Mouse (Mus musculus): ENCODE data around the gene Cdh23. TPM values are rescaled to one million over a fixed set of nuclear protein-coding genes. Genes with fewer than 3 reads are reported as not detected.

The Cdh23 gene
- polyA plus RNA-seq, 1 experiment, result 2.1 TPM

DNA sequence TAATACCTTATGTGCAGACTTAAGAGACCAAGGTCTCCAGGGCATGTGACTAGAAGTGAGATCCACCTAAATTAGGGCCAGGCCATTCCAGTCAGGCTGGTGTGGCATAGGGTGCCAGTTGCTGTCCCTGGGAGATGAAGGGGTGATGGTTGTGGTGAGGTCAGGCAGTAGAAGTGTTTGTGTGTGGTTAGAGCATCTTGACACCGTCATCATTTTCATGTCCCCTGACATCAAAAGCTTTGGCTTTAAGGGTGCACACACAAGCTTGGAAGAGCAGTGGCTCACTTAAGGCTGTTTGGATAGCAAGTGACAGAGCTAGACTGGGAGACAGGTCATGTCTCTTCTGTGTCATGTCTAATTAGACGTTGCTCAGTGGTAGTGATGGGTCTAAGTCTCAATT, 408.6 kb downstream of the Cdh23 start:
- peaks cover under 1% of the 10 kb centered on the region for H3K36me3 ChIP-seq (ENCODE audit: control insufficient read depth, insufficient read depth)
- peaks cover 89% of the 10 kb centered on the region for H3K79me2 ChIP-seq (ENCODE audit: control insufficient read depth, insufficient read depth)
- no peak overlapping the region for H3ac ChIP-seq (ENCODE audit: control insufficient read depth, insufficient read length)
- TF ChIP-seq MYOG (IDR thresholded peaks at IDR 0.05; ENCODE audit: control insufficient read depth in 1 of 3, insufficient read depth in 1 of 3, insufficient read length in 2 of 3, low read depth in 2 of 3) (peak in 1 of 3 experiments; percentile 25), MAX (IDR thresholded peaks at IDR 0.05; ENCODE audit: low read depth) (no peak)
- H3K27me3 ChIP-seq (ENCODE audit: control insufficient read depth, insufficient read depth, insufficient read length), result no peaks in the 10 kb centered on the region
- H3K4me3 ChIP-seq, result no peak overlapping the region
- H3K4me2 ChIP-seq (ENCODE audit: low read depth), result no peak overlapping the region

DNA sequence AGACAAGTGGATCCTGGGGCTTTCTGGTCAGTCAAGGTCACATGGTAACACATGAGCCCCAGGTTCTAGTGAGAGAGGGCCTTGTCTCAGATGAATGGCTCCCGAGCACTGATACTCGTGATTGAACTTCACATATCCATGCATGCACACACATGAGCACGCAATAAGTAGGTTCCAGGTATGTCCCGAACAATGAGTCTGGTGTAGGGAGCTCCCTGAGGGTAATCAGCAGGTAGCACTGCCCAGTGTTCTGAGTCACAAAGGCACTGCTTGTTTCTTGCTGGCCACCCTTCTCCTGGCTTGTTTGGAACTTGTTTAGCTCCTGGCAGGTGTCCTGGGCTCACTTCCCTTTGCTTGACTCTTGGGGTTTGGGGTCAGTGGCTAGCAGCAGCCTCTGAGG, 409.1 kb downstream of the Cdh23 start:
- Histone ChIP-seq H3K4me3 (no peak overlapping the region), H3K79me2 (ENCODE audit: control insufficient read depth, insufficient read depth) (peaks cover 95% of the 10 kb centered on the region), H3K36me3 (ENCODE audit: control insufficient read depth, insufficient read depth) (no peaks in the 10 kb centered on the region), H3K27me3 (ENCODE audit: control insufficient read depth, insufficient read depth, insufficient read length) (no peaks in the 10 kb centered on the region), H3K4me2 (ENCODE audit: low read depth) (no peak overlapping the region), H3ac (ENCODE audit: control insufficient read depth, insufficient read length) (no peak overlapping the region)
- no peak for TF ChIP-seq POLR2A (IDR thresholded peaks at IDR 0.05; ENCODE audit: insufficient read length, low read depth)
- no peak for TF ChIP-seq E2F4 (IDR thresholded peaks at IDR 0.05; ENCODE audit: insufficient read depth)
- no peak for TF ChIP-seq MYOG (IDR thresholded peaks at IDR 0.05; ENCODE audit: control insufficient read depth in 1 of 3, insufficient read depth in 1 of 3, insufficient read length in 2 of 3, low read depth in 2 of 3)
- TF ChIP-seq REST (IDR thresholded peaks at IDR 0.05; ENCODE audit: insufficient read depth, insufficient read length), result no peak
- no peak for TF ChIP-seq CEBPB (IDR thresholded peaks at IDR 0.05; ENCODE audit: insufficient read depth, poor library complexity, severe bottlenecking)
- TF ChIP-seq TCF3 (IDR thresholded peaks at IDR 0.05; ENCODE audit: insufficient read length, low read depth), result no peak
- no peak for TF ChIP-seq POLR2AphosphoS2 (IDR thresholded peaks at IDR 0.05; ENCODE audit: insufficient read length, low read depth)
- no peak for TF ChIP-seq MAX (IDR thresholded peaks at IDR 0.05; ENCODE audit: low read depth)

DNA sequence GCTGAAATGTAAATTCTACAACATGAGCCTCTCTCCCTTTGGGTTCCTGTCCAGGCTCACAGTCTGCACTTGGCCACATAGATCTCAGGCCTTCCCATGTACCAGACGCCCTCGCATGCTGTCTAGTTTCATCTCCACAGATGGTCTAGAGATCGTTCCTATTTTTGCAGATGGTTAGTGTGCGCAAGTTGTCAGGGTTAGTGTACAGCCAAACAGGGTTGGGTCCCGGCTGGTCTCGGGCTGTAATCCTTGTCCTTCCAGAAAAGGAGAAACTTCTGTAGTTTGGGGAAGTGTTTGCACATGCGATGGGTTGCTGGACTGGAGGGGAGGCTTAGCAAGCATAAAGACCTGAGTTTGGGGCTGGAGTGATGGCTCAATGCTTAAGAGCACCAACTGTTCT, 409.7 kb downstream of the Cdh23 start:
- H3K4me3 ChIP-seq, result no peak overlapping the region
- no peak overlapping the region for H3ac ChIP-seq (ENCODE audit: control insufficient read depth, insufficient read length)
- no peak overlapping the region for H3K4me2 ChIP-seq (ENCODE audit: low read depth)
- no peak for TF ChIP-seq REST (IDR thresholded peaks at IDR 0.05; ENCODE audit: insufficient read depth, insufficient read length)
- TF ChIP-seq MAX (IDR thresholded peaks at IDR 0.05; ENCODE audit: low read depth), result no peak
- H3K36me3 ChIP-seq (ENCODE audit: control insufficient read depth, insufficient read depth), result no peaks in the 10 kb centered on the region
- peaks cover 100% of the 10 kb centered on the region for H3K79me2 ChIP-seq (ENCODE audit: control insufficient read depth, insufficient read depth)
- H3K27me3 ChIP-seq (ENCODE audit: control insufficient read depth, insufficient read depth, insufficient read length), result no peaks in the 10 kb centered on the region

DNA sequence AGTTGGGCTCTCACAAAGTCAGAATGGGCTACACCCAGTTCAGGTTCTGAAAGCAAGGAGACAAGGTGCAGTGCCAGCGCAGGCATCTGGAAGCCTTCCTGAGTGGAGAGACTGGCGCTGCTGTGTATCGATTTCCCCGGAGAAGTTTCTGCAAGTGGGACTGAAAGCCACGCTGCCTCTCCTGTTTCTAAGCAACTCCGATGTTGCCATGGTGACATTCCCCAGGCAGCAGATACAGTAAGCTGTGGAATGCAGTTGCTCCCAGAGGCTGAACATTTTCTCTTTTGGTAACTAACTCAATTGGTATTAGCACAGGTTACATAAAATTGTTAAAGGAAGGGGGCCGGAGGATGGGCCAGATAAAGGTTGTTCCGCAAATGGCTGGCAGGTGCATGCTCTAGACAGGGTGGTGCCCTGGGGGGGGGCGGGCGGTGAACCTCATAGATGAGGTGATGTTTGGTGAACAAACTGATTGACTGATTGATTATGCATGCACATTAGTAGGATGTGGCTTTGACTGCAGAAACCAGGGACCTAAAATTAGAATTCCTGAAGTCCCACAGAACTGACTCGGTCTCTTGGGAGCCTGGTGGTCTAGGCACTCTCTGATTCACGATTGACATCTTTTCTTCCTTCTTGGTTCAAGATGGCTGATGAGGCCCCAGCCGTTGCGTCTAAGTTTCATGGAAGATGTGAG, 410.5 kb downstream of the Cdh23 start:
- TF ChIP-seq MYOG (IDR thresholded peaks at IDR 0.05; ENCODE audit: control insufficient read depth in 1 of 3, insufficient read depth in 1 of 3, insufficient read length in 2 of 3, low read depth in 2 of 3), result no peak
- no peak for TF ChIP-seq REST (IDR thresholded peaks at IDR 0.05; ENCODE audit: insufficient read depth, insufficient read length)
- TF ChIP-seq MYOD1 (IDR thresholded peaks at IDR 0.05; ENCODE audit: control insufficient read depth in 1 of 3, insufficient read length in 2 of 3, low read depth in 2 of 3), result no peak
- TF ChIP-seq USF1 (IDR thresholded peaks at IDR 0.05; ENCODE audit: low read depth), result no peak
- TF ChIP-seq POLR2AphosphoS2 (IDR thresholded peaks at IDR 0.05; ENCODE audit: insufficient read length, low read depth), result no peak
- no peak for TF ChIP-seq TCF12 (IDR thresholded peaks at IDR 0.05; ENCODE audit: insufficient read depth, poor library complexity, severe bottlenecking)
- no peak for TF ChIP-seq E2F4 (IDR thresholded peaks at IDR 0.05; ENCODE audit: insufficient read depth)
- no peak for TF ChIP-seq TCF3 (IDR thresholded peaks at IDR 0.05; ENCODE audit: insufficient read length, low read depth)
- no peak for TF ChIP-seq SRF (IDR thresholded peaks at IDR 0.05; ENCODE audit: control insufficient read depth, insufficient read length, low read depth)
- no peak for TF ChIP-seq POLR2A (IDR thresholded peaks at IDR 0.05; ENCODE audit: insufficient read length, low read depth)
- no peak for TF ChIP-seq CEBPB (IDR thresholded peaks at IDR 0.05; ENCODE audit: insufficient read depth, poor library complexity, severe bottlenecking)
- TF ChIP-seq MAX (IDR thresholded peaks at IDR 0.05; ENCODE audit: low read depth), result no peak
- Histone ChIP-seq H3K4me2 (ENCODE audit: low read depth) (no peak overlapping the region), H3ac (ENCODE audit: control insufficient read depth, insufficient read length) (no peak overlapping the region), H3K79me2 (ENCODE audit: control insufficient read depth, insufficient read depth) (peaks cover 100% of the 10 kb centered on the region), H3K4me3 (no peak overlapping the region), H3K36me3 (ENCODE audit: control insufficient read depth, insufficient read depth) (no peaks in the 10 kb centered on the region), H3K27me3 (ENCODE audit: control insufficient read depth, insufficient read depth, insufficient read length) (no peaks in the 10 kb centered on the region)

DNA sequence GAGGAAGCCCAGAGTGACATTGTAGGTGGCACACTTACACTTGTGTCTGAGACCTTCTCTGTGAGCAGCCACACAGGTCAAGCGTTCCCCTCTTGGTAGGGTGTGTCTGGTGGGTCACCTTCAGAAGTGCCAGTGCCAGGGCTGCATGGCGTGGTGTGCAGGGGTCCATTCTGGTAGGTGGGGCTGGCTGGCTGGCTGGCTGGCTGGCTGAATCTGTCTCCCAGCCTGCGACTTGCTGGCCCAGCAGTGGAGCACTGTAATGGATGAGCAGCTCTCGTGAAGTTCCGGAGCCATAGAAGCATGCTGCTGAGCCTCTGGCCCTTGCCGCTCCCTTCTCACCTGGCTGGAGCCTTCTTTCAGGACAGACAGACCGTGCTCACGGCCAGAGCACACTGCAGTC, 411.1 kb downstream of the Cdh23 start:
- Histone ChIP-seq H3K27me3 (ENCODE audit: control insufficient read depth, insufficient read depth, insufficient read length) (no peaks in the 10 kb centered on the region), H3ac (ENCODE audit: control insufficient read depth, insufficient read length) (no peak overlapping the region), H3K4me3 (no peak overlapping the region), H3K79me2 (ENCODE audit: control insufficient read depth, insufficient read depth) (peaks cover 100% of the 10 kb centered on the region), H3K4me2 (ENCODE audit: low read depth) (peak overlapping the region; percentile 14), H3K36me3 (ENCODE audit: control insufficient read depth, insufficient read depth) (no peaks in the 10 kb centered on the region)
- no peak for TF ChIP-seq MAX (IDR thresholded peaks at IDR 0.05; ENCODE audit: low read depth)
- no peak for TF ChIP-seq USF1 (IDR thresholded peaks at IDR 0.05; ENCODE audit: low read depth)
- TF ChIP-seq MYOD1 (IDR thresholded peaks at IDR 0.05; ENCODE audit: control insufficient read depth in 1 of 3, insufficient read length in 2 of 3, low read depth in 2 of 3), result no peak
- no peak for TF ChIP-seq POLR2A (IDR thresholded peaks at IDR 0.05; ENCODE audit: insufficient read length, low read depth)
- no peak for TF ChIP-seq REST (IDR thresholded peaks at IDR 0.05; ENCODE audit: insufficient read depth, insufficient read length)
- no peak for TF ChIP-seq TCF3 (IDR thresholded peaks at IDR 0.05; ENCODE audit: insufficient read length, low read depth)
- no peak for TF ChIP-seq CEBPB (IDR thresholded peaks at IDR 0.05; ENCODE audit: insufficient read depth, poor library complexity, severe bottlenecking)
- TF ChIP-seq E2F4 (IDR thresholded peaks at IDR 0.05; ENCODE audit: insufficient read depth), result no peak
- no peak for TF ChIP-seq SRF (IDR thresholded peaks at IDR 0.05; ENCODE audit: control insufficient read depth, insufficient read length, low read depth)
- TF ChIP-seq POLR2AphosphoS2 (IDR thresholded peaks at IDR 0.05; ENCODE audit: insufficient read length, low read depth), result no peak
- no peak for TF ChIP-seq MYOG (IDR thresholded peaks at IDR 0.05; ENCODE audit: control insufficient read depth in 1 of 3, insufficient read depth in 1 of 3, insufficient read length in 2 of 3, low read depth in 2 of 3)
- no peak for TF ChIP-seq TCF12 (IDR thresholded peaks at IDR 0.05; ENCODE audit: insufficient read depth, poor library complexity, severe bottlenecking)

All from myocyte (in vitro differentiated cells).